Mouse (Mus musculus): ENCODE measurements around the gene Large2. TPM values are rescaled to one million over a fixed set of nuclear protein-coding genes. Genes with fewer than 3 reads are reported as not detected.
"Not testable (repeated sequence)": the region's sequence is repeated elsewhere in the genome, so short reads cannot be mapped to it uniquely, and the experiment has no call there.

The Large2 gene
- polyA plus RNA-seq, 1 experiment from 2014 or later, result 17.1 TPM

DNA sequence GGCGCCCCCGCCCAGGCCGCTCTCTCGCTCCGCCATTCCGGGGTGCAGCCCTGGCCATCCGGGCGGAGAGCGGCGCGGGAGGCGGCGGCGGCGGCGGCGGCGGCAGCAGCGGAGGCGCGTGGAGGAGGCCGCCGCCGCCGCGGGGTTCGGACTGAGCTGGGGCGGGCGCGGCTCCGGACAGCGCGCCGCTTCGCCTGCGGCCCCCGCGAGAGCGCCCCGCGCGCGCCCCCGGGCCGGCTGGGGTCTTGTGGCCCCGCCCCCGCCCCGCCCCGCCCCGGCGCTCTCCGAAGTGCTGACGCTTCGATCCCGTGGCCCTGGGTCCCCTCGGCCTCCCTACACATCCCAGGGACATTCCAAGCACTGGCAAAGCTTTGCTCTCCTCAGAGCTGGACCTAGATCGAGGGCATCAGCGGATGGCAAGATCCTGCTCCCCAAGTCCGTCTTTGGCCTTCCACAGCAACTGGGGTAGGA, 26.5 kb upstream of the Large2 start, which contains the start of gene Mapk8ip1:
Gene Mapk8ip1, minus strand, starts transcription at position 173 of the 471 bp plus-strand sequence.
- DNase-seq (ENCODE audit: low spot score), result peak; percentile 28
- ATAC-seq, result peak; percentile 76
- WGBS, result 4% methylated on average over 21 of the region's 59 CpGs

GRCm38 (mm10) chr2:92400682-92401081, 26.0 kb upstream of the Large2 start:
- Histone ChIP-seq H3K4me3 (ENCODE audit: low read depth, low read length) (peak overlapping the region; percentile 46), H3K27me3 (replicated peaks; ENCODE audit: insufficient read depth, low read length) (peaks cover 7% of the 10 kb centered on the region; the same call in 1 of the 2 replicates), H3K4me1 (ENCODE audit: insufficient read depth, low read depth, low read length) (no peaks in the 10 kb centered on the region; the same call in 1 of the 2 replicates), H3K4me2 (replicated peaks; ENCODE audit: low read depth, low read length) (peak overlapping the region; percentile 85), H3K36me3 (ENCODE audit: insufficient read depth, low read length) (peaks cover 17% of the 10 kb centered on the region), H3K9me3 (ENCODE audit: low read length) (no peaks in the 10 kb centered on the region), H3K9ac (replicated peaks; ENCODE audit: low read depth) (peak overlapping the region; percentile 20; the same call in 1 of the 2 replicates), H3K27ac (ENCODE audit: low read length) (no peak overlapping the region)
- TF ChIP-seq EP300 (IDR thresholded peaks at IDR 0.05) (no peak), CTCF (IDR thresholded peaks at IDR 0.05) (no peak)
- no peak for DNase-seq (ENCODE audit: low spot score)
- no peak for ATAC-seq
- WGBS, result 4% methylated on average over 12 of the region's 22 CpGs

More for the DNA sequence above, 26.5 kb upstream of the Large2 start, which contains the start of gene Mapk8ip1:
- H3K4me3 ChIP-seq (ENCODE audit: low read depth, low read length), result peak within 1 kb of the TSS; percentile 46
- H3K9me3 ChIP-seq (ENCODE audit: low read length), result no peaks in the 10 kb centered on the region
- H3K27ac ChIP-seq (ENCODE audit: low read length), result no peak within 1 kb of the TSS
- peaks cover 21% of the 10 kb centered on the region for H3K36me3 ChIP-seq (ENCODE audit: insufficient read depth, low read length)
- H3K4me2 ChIP-seq (replicated peaks; ENCODE audit: low read depth, low read length), result peak within 1 kb of the TSS; percentile 85
- peaks cover 7% of the 10 kb centered on the region; the same call in 1 of the 2 replicates for H3K27me3 ChIP-seq (replicated peaks; ENCODE audit: insufficient read depth, low read length)
- TF ChIP-seq EP300 (IDR thresholded peaks at IDR 0.05), result no peak
- no peak for TF ChIP-seq CTCF (IDR thresholded peaks at IDR 0.05)
- H3K4me1 ChIP-seq (ENCODE audit: insufficient read depth, low read depth, low read length), result no peaks in the 10 kb centered on the region; the same call in 1 of the 2 replicates
- H3K9ac ChIP-seq (replicated peaks; ENCODE audit: low read depth), result peak within 1 kb of the TSS; percentile 20; the same call in 1 of the 2 replicates

DNA sequence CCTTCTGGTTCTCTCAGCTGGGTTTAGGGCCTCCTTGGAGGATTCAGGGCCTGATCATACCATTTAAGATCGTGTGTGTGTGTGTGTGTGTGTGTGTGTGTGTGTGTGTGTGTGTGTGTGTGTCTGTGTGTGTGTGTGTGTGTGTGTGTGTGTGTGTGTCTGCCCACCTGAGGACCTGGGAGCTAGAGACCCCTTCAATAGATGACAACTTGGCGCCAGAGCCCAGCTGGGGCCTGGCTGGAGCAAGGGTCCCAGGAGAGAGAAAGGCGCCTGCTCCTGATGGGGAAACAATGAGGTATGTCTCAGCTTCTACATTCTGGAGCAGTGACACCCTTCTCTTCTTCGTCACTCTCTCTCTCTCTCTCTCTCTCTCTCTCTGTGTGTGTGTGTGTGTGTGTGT, 25.2 kb upstream of the Large2 start:
- WGBS, result 100% methylated on average over 2 of the region's 4 CpGs

GRCm38 (mm10) chr2:92397436-92397835, 22.8 kb upstream of the Large2 start:
- Histone ChIP-seq H3K27me3 (replicated peaks; ENCODE audit: insufficient read depth, low read length) (peaks cover 7% of the 10 kb centered on the region; the same call in 1 of the 2 replicates), H3K9ac (replicated peaks; ENCODE audit: low read depth) (no peak overlapping the region), H3K9me3 (ENCODE audit: low read length) (no peaks in the 10 kb centered on the region), H3K4me1 (ENCODE audit: insufficient read depth, low read depth, low read length) (no peaks in the 10 kb centered on the region; the same call in 1 of the 2 replicates), H3K27ac (ENCODE audit: low read length) (no peak overlapping the region), H3K4me3 (ENCODE audit: low read depth, low read length) (no peak overlapping the region), H3K4me2 (replicated peaks; ENCODE audit: low read depth, low read length) (no peak overlapping the region), H3K36me3 (ENCODE audit: insufficient read depth, low read length) (no peaks in the 10 kb centered on the region)
- ATAC-seq (no peak), DNase-seq (ENCODE audit: low spot score) (no peak)
- WGBS, result 78% methylated on average over 1 of the region's 1 CpGs
- TF ChIP-seq EP300 (IDR thresholded peaks at IDR 0.05), result no peak
- no peak for TF ChIP-seq CTCF (IDR thresholded peaks at IDR 0.05)

More for the DNA sequence above, 25.2 kb upstream of the Large2 start:
- not testable (repeated sequence) for H3K27me3 ChIP-seq (replicated peaks; ENCODE audit: insufficient read depth, low read length); H3K9me3 ChIP-seq (ENCODE audit: low read length); ATAC-seq; DNase-seq (ENCODE audit: low spot score); H3K9ac ChIP-seq (replicated peaks; ENCODE audit: low read depth); H3K4me2 ChIP-seq (replicated peaks; ENCODE audit: low read depth, low read length); H3K4me1 ChIP-seq (ENCODE audit: insufficient read depth, low read depth, low read length); H3K27ac ChIP-seq (ENCODE audit: low read length); H3K4me3 ChIP-seq (ENCODE audit: low read depth, low read length)
- H3K36me3 ChIP-seq (ENCODE audit: insufficient read depth, low read length), result peaks cover 11% of the 10 kb centered on the region; the same call in 1 of the 2 replicates

GRCm38 (mm10) chr2:92395535-92395934, 20.9 kb upstream of the Large2 start:
- H3K4me3 ChIP-seq (ENCODE audit: low read depth, low read length), result no peak overlapping the region
- DNase-seq (ENCODE audit: low spot score) (no peak), ATAC-seq (no peak)
- H3K4me2 ChIP-seq (replicated peaks; ENCODE audit: low read depth, low read length), result no peak overlapping the region
- H3K36me3 ChIP-seq (ENCODE audit: insufficient read depth, low read length), result no peaks in the 10 kb centered on the region
- H3K9ac ChIP-seq (replicated peaks; ENCODE audit: low read depth), result no peak overlapping the region
- no peak overlapping the region for H3K27ac ChIP-seq (ENCODE audit: low read length)
- TF ChIP-seq CTCF (IDR thresholded peaks at IDR 0.05) (no peak), EP300 (IDR thresholded peaks at IDR 0.05) (no peak)
- H3K27me3 ChIP-seq (replicated peaks; ENCODE audit: insufficient read depth, low read length), result peaks cover 3% of the 10 kb centered on the region; the same call in 1 of the 2 replicates
- no peaks in the 10 kb centered on the region for H3K4me1 ChIP-seq (ENCODE audit: insufficient read depth, low read depth, low read length)
- 72% methylated on average over 3 of the region's 3 CpGs for WGBS
- no peaks in the 10 kb centered on the region for H3K9me3 ChIP-seq (ENCODE audit: low read length)

DNA sequence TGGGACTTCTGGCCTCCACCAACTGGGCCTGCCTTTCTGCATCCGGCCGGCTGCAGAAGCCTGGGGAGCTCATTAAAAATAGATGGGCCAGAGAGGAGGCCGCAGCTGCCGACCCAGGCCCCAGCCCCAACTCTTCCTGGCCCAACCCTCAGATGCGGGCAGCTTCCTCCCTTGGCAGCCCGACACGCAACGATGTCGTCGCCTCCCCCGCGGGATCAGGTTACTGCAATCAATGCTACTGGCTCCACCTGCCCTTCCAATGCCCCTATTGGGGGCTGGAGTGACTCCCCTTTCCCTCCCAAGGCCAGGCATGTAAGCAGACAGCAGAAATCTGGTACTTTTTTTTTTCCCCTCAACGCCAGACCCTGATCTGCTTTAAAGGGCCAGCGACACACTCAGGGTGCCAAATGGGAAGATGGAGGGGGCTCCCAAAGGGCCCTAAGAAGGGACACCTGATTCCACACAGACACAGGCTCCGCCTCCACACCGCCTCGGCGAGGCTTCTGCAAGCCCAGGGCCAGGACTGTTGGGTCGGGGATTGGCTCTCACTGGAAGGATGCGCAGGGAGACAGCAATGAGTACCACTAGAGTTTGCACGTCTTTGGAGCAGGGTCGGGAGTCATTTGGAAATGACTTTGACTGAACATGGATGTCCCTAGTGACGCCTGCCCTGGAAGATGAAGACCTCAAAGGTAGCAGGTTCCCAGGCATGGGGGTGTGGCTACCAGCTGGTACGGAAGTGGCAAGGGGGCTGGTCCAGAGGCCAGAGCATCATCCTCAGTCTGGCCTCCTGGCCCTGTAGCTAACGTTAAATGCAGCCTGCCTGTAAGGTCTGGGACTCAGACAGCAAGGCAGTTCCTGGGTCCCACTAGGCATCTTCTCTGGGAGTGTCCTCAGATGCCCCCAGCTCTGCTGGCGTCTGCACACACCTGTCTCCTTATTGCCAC, 17.9 kb upstream of the Large2 start:
- H3K27ac ChIP-seq (ENCODE audit: low read length), result no peak overlapping the region
- 5% methylated on average over 26 of the region's 26 CpGs for WGBS
- H3K9ac ChIP-seq (replicated peaks; ENCODE audit: low read depth), result no peak overlapping the region
- no peak for DNase-seq (ENCODE audit: low spot score)
- no peaks in the 10 kb centered on the region for H3K27me3 ChIP-seq (replicated peaks; ENCODE audit: insufficient read depth, low read length)
- no peaks in the 10 kb centered on the region for H3K36me3 ChIP-seq (ENCODE audit: insufficient read depth, low read length)
- 0 out of 2 replicates have a peak overlapping the region, but pooled peaks have one; percentile 28 for H3K4me2 ChIP-seq (replicated peaks; ENCODE audit: low read depth, low read length)
- TF ChIP-seq EP300 (IDR thresholded peaks at IDR 0.05) (no peak), CTCF (IDR thresholded peaks at IDR 0.05) (no peak)
- no peak for ATAC-seq
- H3K4me3 ChIP-seq (ENCODE audit: low read depth, low read length), result no peak overlapping the region
- H3K9me3 ChIP-seq (ENCODE audit: low read length), result no peaks in the 10 kb centered on the region
- H3K4me1 ChIP-seq (ENCODE audit: insufficient read depth, low read depth, low read length), result 0 out of 2 replicates have a peak, but pooled peaks cover 6% of the 10 kb centered on the region

All from lung, postnatal 0 days (tissue).